Mouse (Mus musculus) hindbrain, postnatal 0 days (tissue): ENCODE results near the gene Elmsan1. TPM values are rescaled to one million over a fixed set of nuclear protein-coding genes. Genes with fewer than 3 reads are reported as not detected.

Source experiments
- ATAC-seq: fragments of 200-750 bp; cut with Nextera tagmentation; 2 replicates; pipeline ENCODE4 v1.8.0; 2017; ENCODE audit warnings: mild to moderate bottlenecking, moderate TSS enrichment, moderate library complexity
- DNase-seq: peaks from one replicate; pipeline ENCODE4 v3.0.0-alpha.2; 2015; ENCODE audit warnings: low spot score
- H3K27ac ChIP-seq: fragments of 300-500 bp; sonication (generic); 2 replicates; pipeline ENCODE4 v1.5.1; 2014; ENCODE audit warnings: mild to moderate bottlenecking
- H3K27me3 ChIP-seq: fragments of 300-500 bp; sonication (generic); 2 replicates; pipeline ENCODE4 v1.6.1; 2014; ENCODE audit warnings: low read length, mixed read lengths; ENCODE audit not compliant: insufficient read depth
- H3K36me3 ChIP-seq: fragments of 300-500 bp; sonication (generic); 2 replicates; pipeline ENCODE4 v1.6.1; 2014; ENCODE audit warnings: low read length, mixed read lengths; ENCODE audit not compliant: insufficient read depth
- H3K4me1 ChIP-seq: fragments of 300-500 bp; sonication (generic); 2 replicates; pipeline ENCODE4 v1.6.1; 2014; ENCODE audit warnings: antibody characterized with exemption, low read length, mixed read lengths; ENCODE audit not compliant: insufficient read depth
- H3K4me2 ChIP-seq: fragments of 300-500 bp; sonication (generic); 2 replicates; pipeline ENCODE4 v1.6.1; 2014; ENCODE audit warnings: low read depth, mild to moderate bottlenecking, low read length, moderate library complexity, mixed read lengths
- H3K4me3 ChIP-seq: fragments of 300-500 bp; sonication (generic); 2 replicates; pipeline ENCODE4 v1.5.1; 2014; ENCODE audit warnings: low read length
- H3K9ac ChIP-seq: fragments of 300-500 bp; sonication (generic); replicated peaks from 2 replicates; pipeline ENCODE4 v1.6.1; 2014; ENCODE audit warnings: mild to moderate bottlenecking, low read length, moderate library complexity, mixed read lengths
- H3K9me3 ChIP-seq: fragments of 300-500 bp; sonication (generic); 2 replicates; pipeline ENCODE4 v1.6.1; 2016; ENCODE audit warnings: low read length, mixed read lengths
- CTCF ChIP-seq: IDR thresholded peaks from 2 replicates; pipeline ENCODE4 v1.5.1; 2016; ENCODE audit warnings: antibody characterized with exemption, control low read depth, low read depth
- WGBS: fragments of 180-500 bp; shearing (Covaris S2); extraction: QIAGEN DNeasy Blood & Tissue Kit; methylation state at CpG from one replicate; pipeline ENCODE4 v1.1.7; 2014; 5-methylcytosine and 5-hydroxymethylcytosine counted together
- polyA plus RNA-seq: library from polyadenylated mRNA; unstranded; fragments of >200 nt; fragmentation: Nextera tagmentation; extraction: Ambion mirVana; gene quantifications from 2 replicates; pipeline ENCODE4 v1.2.1, GENCODE M21; 2015
- total RNA-seq: library from RNA; depleted of rRNA; stranded (reverse); fragments of >200 nt; gene quantifications from 2 replicates; pipeline ENCODE4 v1.2.3, GENCODE M21; 2014

Gene Elmsan1
- total and polyA plus RNA-seq, 2 experiments from 2014 or later, result 3.0 to 9.3 TPM

DNA sequence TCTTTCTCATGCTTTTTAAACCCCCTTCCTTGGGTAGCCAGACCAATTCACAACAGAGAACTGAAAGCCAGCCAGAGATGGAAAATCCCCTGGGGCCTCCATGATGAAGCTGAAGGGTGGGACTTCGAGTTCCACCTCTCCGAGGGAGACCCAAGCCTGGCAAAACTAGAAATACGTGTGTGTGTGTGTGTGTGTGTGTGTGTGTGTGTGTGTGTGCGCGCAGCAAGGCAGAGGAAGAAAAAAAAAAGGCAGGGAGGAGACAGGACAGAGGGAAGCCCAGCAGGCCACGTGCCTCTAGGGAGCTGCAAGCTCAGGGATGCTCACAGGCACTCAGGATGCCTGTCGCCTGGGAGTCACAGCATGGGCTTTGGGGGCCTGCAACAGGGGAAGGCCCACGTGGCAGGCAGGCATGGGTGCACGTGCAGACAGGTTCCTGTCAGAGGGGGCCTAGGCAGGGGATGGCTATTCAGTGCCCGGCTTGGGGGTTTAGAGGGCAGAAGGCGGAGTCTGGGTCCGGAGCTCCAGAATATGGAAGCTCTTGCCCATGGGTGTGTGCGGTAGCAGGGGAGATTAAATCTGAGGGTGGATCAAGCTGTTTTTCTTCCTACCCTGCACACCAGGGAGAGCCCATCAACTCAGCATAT lies 42.4 kb downstream of the Elmsan1 start:
- peaks cover 41% of the 10 kb centered on the region for H3K4me1 ChIP-seq
- no peak for TF ChIP-seq CTCF
- H3K36me3 ChIP-seq, result peaks cover 12% of the 10 kb centered on the region
- peak; percentile 65 for DNase-seq
- peak overlapping the region; percentile 70 for H3K4me2 ChIP-seq
- peak overlapping the region; percentile 39 for H3K4me3 ChIP-seq
- peak; percentile 33 for ATAC-seq
- H3K9me3 ChIP-seq, result no peaks in the 10 kb centered on the region
- 7% methylated on average over 13 of the region's 13 CpGs for WGBS
- peak overlapping the region; percentile 53 for H3K9ac ChIP-seq
- peak overlapping the region; percentile 88 for H3K27ac ChIP-seq
- H3K27me3 ChIP-seq, result no peaks in the 10 kb centered on the region

- Histone ChIP-seq H3K4me2 (peak overlapping the region; percentile 70), H3K4me3 (peak overlapping the region; percentile 39), H3K9me3 (no peaks in the 10 kb centered on the region), H3K27ac (peak overlapping the region; percentile 88), H3K4me1 (peaks cover 37% of the 10 kb centered on the region), H3K9ac (peak overlapping the region; percentile 53), H3K36me3 (peaks cover 16% of the 10 kb centered on the region), H3K27me3 (no peaks in the 10 kb centered on the region)
- peak; percentile 29; the same call in 1 of the 2 replicates for TF ChIP-seq CTCF
- 1% methylated on average over 20 of the region's 20 CpGs for WGBS
- ATAC-seq (peak; percentile 81), DNase-seq (peak; percentile 82)
Measured at GRCm38 (mm10) chr12:84175659-84176061, 43.0 kb downstream of the Elmsan1 start.

- peaks cover 37% of the 10 kb centered on the region for H3K4me1 ChIP-seq
Measured at GRCm38 (mm10) chr12:84174871-84175270, 43.8 kb downstream of the Elmsan1 start.

DNA sequence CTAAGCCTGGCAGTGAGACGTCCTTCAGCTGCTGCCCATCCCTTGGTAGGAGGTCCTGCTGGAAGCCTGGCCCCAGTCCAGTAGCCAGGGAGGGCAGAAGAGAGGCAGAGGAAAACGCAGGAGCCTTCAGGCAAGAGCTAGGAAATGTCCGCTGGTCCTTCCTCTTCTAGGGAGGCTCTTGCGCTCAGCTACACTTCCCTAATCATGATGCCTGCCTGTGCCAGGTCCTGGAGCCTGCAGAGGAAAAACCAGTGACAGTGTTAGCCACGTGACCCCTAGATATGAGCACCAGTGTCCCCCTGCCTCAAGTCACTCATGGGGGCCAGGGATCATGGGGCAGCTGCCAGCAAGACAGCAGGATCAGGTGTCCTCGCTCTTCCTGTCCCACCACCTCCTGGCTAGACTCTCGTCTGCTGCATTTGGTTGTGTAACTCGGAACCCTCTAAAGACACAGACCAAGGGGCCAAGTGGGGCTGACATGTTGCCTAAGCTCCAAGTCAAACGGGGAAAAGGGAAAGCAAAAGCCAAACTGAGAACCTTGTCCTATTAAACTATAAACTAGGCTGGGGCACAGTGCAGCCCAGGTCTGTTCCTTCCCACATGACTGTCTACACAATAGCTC lies 44.4 kb downstream of the Elmsan1 start:
- no peaks in the 10 kb centered on the region for H3K27me3 ChIP-seq
- peaks cover 16% of the 10 kb centered on the region for H3K36me3 ChIP-seq
- TF ChIP-seq CTCF, result no peak
- no peak for ATAC-seq
- H3K4me2 ChIP-seq, result no peak overlapping the region
- no peak for DNase-seq
- peak overlapping the region; percentile 88; the same call in 1 of the 2 replicates for H3K27ac ChIP-seq
- H3K4me3 ChIP-seq, result no peak overlapping the region
- no peak overlapping the region for H3K9ac ChIP-seq
- 67% methylated on average over 9 of the region's 9 CpGs for WGBS
- H3K4me1 ChIP-seq, result peaks cover 37% of the 10 kb centered on the region
- H3K9me3 ChIP-seq, result no peaks in the 10 kb centered on the region

More at GRCm38 (mm10) chr12:84174871-84175270, 43.8 kb downstream of the Elmsan1 start:
- Histone ChIP-seq H3K4me2 (no peak overlapping the region), H3K9ac (no peak overlapping the region), H3K36me3 (peaks cover 16% of the 10 kb centered on the region), H3K27ac (peak overlapping the region; percentile 88; the same call in 1 of the 2 replicates), H3K27me3 (no peaks in the 10 kb centered on the region), H3K4me3 (no peak overlapping the region), H3K9me3 (no peaks in the 10 kb centered on the region)
- 65% methylated on average over 6 of the region's 6 CpGs for WGBS
- DNase-seq (no peak), ATAC-seq (no peak)
- no peak for TF ChIP-seq CTCF

- Histone ChIP-seq H3K27ac (peak overlapping the region; percentile 88; the same call in 1 of the 2 replicates), H3K36me3 (peaks cover 16% of the 10 kb centered on the region), H3K4me1 (peaks cover 37% of the 10 kb centered on the region), H3K27me3 (no peaks in the 10 kb centered on the region), H3K4me3 (no peak overlapping the region), H3K9ac (no peak overlapping the region), H3K4me2 (no peak overlapping the region), H3K9me3 (no peaks in the 10 kb centered on the region)
- 93% methylated on average over 13 of the region's 13 CpGs for WGBS
- TF ChIP-seq CTCF, result no peak
- ATAC-seq, result no peak
- no peak for DNase-seq
Measured at GRCm38 (mm10) chr12:84173309-84173915, 45.3 kb downstream of the Elmsan1 start.

DNA sequence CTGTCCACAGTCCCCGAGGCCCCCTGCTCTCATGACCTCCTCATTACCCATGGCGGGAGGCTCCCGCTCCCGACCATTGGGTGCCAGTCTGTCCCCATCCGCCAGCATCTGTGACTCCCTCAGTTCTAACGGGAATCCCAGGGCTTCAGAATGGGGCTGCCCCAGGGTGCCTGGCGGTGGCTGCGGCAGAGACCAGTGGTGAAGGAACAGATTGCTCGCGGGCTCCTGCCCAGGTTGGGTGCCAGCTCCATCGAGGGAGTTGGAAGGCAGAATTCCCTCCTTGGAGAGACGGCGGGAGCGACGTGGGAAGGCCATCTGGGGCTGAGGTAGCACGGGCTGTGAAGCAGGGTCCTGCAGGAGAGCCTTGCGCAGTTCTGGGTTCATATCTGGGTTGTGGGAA lies 45.8 kb downstream of the Elmsan1 start:
- peaks cover 16% of the 10 kb centered on the region for H3K36me3 ChIP-seq
- H3K9me3 ChIP-seq, result no peaks in the 10 kb centered on the region
- H3K4me3 ChIP-seq, result no peak overlapping the region
- H3K27me3 ChIP-seq, result no peaks in the 10 kb centered on the region
- DNase-seq (no peak), ATAC-seq (no peak)
- 79% methylated on average over 17 of the region's 17 CpGs for WGBS
- no peak overlapping the region for H3K27ac ChIP-seq
- no peak overlapping the region for H3K9ac ChIP-seq
- peaks cover 37% of the 10 kb centered on the region for H3K4me1 ChIP-seq
- no peak overlapping the region for H3K4me2 ChIP-seq
- TF ChIP-seq CTCF, result no peak

DNA sequence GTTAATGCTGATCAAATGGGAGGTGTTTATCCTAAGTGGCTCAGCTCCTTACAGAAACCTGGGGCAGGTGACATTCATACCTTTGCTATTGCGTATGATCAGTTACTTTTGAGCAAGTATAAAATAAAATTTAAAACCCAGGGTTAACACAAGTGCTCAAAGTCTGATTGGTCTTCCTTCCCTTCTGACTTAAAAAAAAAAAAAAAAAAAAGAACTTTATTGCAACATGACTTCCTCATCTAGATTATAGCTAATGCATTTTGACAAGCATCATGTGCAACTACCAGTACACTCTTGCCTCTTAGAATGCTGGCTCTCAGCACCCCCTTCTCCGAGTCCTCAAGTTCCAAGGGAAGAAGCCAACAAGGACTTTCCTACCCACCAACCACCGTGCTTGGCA lies 46.5 kb downstream of the Elmsan1 start:
- Histone ChIP-seq H3K36me3 (peaks cover 16% of the 10 kb centered on the region), H3K9me3 (no peaks in the 10 kb centered on the region), H3K4me2 (no peak overlapping the region), H3K4me1 (peaks cover 31% of the 10 kb centered on the region), H3K4me3 (no peak overlapping the region), H3K9ac (no peak overlapping the region), H3K27me3 (no peaks in the 10 kb centered on the region), H3K27ac (no peak overlapping the region)
- TF ChIP-seq CTCF, result no peak
- 93% methylated on average over 3 of the region's 3 CpGs for WGBS
- DNase-seq (no peak), ATAC-seq (no peak)
